Mouse (Mus musculus): ENCODE results near the gene Rgs9bp. TPM values are rescaled to one million over a fixed set of nuclear protein-coding genes. Genes with fewer than 3 reads are reported as not detected.

The Rgs9bp gene
- polyA plus RNA-seq, 1 experiment from 2014 or later: 0.22 TPM

GRCm38 (mm10) chr7:35601106-35601505 lies 15.7 kb upstream of the Rgs9bp start:
- Histone ChIP-seq H3K4me2 (peak overlapping the region; percentile 22; the same call in 1 of the 2 replicates), H3K9me3 (ENCODE audit: control insufficient read depth, low read length) (no peaks in the 10 kb centered on the region), H3K27ac (ENCODE audit: low read depth, low read length) (no peak overlapping the region), H3K4me1 (replicated peaks; ENCODE audit: control insufficient read depth, insufficient read depth, low read length) (peaks cover 9% of the 10 kb centered on the region; the same call in 1 of the 2 replicates), H3K27me3 (replicated peaks; ENCODE audit: control insufficient read depth, insufficient read depth, low read length) (no peaks in the 10 kb centered on the region), H3K9ac (ENCODE audit: low read depth, low read length) (no peak overlapping the region), H3K4me3 (ENCODE audit: low read depth, low read length) (no peak overlapping the region), H3K36me3 (ENCODE audit: control insufficient read depth, insufficient read depth, low read length) (peaks cover 20% of the 10 kb centered on the region)
- DNase-seq (ENCODE audit: low spot score): no peak
- WGBS: 63% methylated on average over 6 of the region's 6 CpGs
- peak; percentile 81 for ATAC-seq (replicated peaks; ENCODE audit: low FRiP score)

GRCm38 (mm10) chr7:35600031-35600430 lies 14.6 kb upstream of the Rgs9bp start:
- H3K27me3 ChIP-seq (replicated peaks; ENCODE audit: control insufficient read depth, insufficient read depth, low read length): no peaks in the 10 kb centered on the region
- H3K9ac ChIP-seq (ENCODE audit: low read depth, low read length): no peak overlapping the region
- H3K27ac ChIP-seq (ENCODE audit: low read depth, low read length): no peak overlapping the region
- peaks cover 20% of the 10 kb centered on the region for H3K36me3 ChIP-seq (ENCODE audit: control insufficient read depth, insufficient read depth, low read length)
- H3K9me3 ChIP-seq (ENCODE audit: control insufficient read depth, low read length): no peaks in the 10 kb centered on the region
- no peak overlapping the region for H3K4me3 ChIP-seq (ENCODE audit: low read depth, low read length)
- no peak overlapping the region for H3K4me2 ChIP-seq
- peaks cover 9% of the 10 kb centered on the region; the same call in 1 of the 2 replicates for H3K4me1 ChIP-seq (replicated peaks; ENCODE audit: control insufficient read depth, insufficient read depth, low read length)
- ATAC-seq (replicated peaks; ENCODE audit: low FRiP score) (no peak), DNase-seq (ENCODE audit: low spot score) (no peak)
- WGBS: 91% methylated on average over 10 of the region's 10 CpGs

GRCm38 (mm10) chr7:35599492-35599891 lies 14.1 kb upstream of the Rgs9bp start:
- Histone ChIP-seq H3K27ac (ENCODE audit: low read depth, low read length) (no peak overlapping the region), H3K27me3 (replicated peaks; ENCODE audit: control insufficient read depth, insufficient read depth, low read length) (no peaks in the 10 kb centered on the region), H3K4me3 (ENCODE audit: low read depth, low read length) (no peak overlapping the region), H3K4me1 (replicated peaks; ENCODE audit: control insufficient read depth, insufficient read depth, low read length) (peaks cover 9% of the 10 kb centered on the region; the same call in 1 of the 2 replicates), H3K9ac (ENCODE audit: low read depth, low read length) (no peak overlapping the region), H3K36me3 (ENCODE audit: control insufficient read depth, insufficient read depth, low read length) (peaks cover 23% of the 10 kb centered on the region), H3K9me3 (ENCODE audit: control insufficient read depth, low read length) (no peaks in the 10 kb centered on the region), H3K4me2 (no peak overlapping the region)
- no peak for DNase-seq (ENCODE audit: low spot score)
- no peak for ATAC-seq (replicated peaks; ENCODE audit: low FRiP score)
- WGBS: 92% methylated on average over 9 of the region's 9 CpGs

GRCm38 (mm10) chr7:35594311-35594710 lies 8.9 kb upstream of the Rgs9bp start:
- Histone ChIP-seq H3K9ac (ENCODE audit: low read depth, low read length) (no peak overlapping the region), H3K4me3 (ENCODE audit: low read depth, low read length) (no peak overlapping the region), H3K4me1 (replicated peaks; ENCODE audit: control insufficient read depth, insufficient read depth, low read length) (peaks cover 5% of the 10 kb centered on the region), H3K36me3 (ENCODE audit: control insufficient read depth, insufficient read depth, low read length) (peaks cover 32% of the 10 kb centered on the region), H3K27me3 (replicated peaks; ENCODE audit: control insufficient read depth, insufficient read depth, low read length) (no peaks in the 10 kb centered on the region), H3K27ac (ENCODE audit: low read depth, low read length) (no peak overlapping the region), H3K4me2 (no peak overlapping the region), H3K9me3 (ENCODE audit: control insufficient read depth, low read length) (no peaks in the 10 kb centered on the region)
- ATAC-seq (replicated peaks; ENCODE audit: low FRiP score) (no peak), DNase-seq (ENCODE audit: low spot score) (no peak)
- 91% methylated on average over 5 of the region's 5 CpGs for WGBS

- peaks cover 26% of the 10 kb centered on the region for H3K36me3 ChIP-seq (ENCODE audit: control insufficient read depth, insufficient read depth, low read length)
- H3K27ac ChIP-seq (ENCODE audit: low read depth, low read length): no peak overlapping the region
- H3K4me1 ChIP-seq (replicated peaks; ENCODE audit: control insufficient read depth, insufficient read depth, low read length): peaks cover 29% of the 10 kb centered on the region
- H3K4me3 ChIP-seq (ENCODE audit: low read depth, low read length): no peak overlapping the region
- WGBS: 92% methylated on average over 10 of the region's 10 CpGs
- H3K9me3 ChIP-seq (ENCODE audit: control insufficient read depth, low read length): no peaks in the 10 kb centered on the region
- ATAC-seq (replicated peaks; ENCODE audit: low FRiP score) (no peak), DNase-seq (ENCODE audit: low spot score) (no peak)
- H3K27me3 ChIP-seq (replicated peaks; ENCODE audit: control insufficient read depth, insufficient read depth, low read length): no peaks in the 10 kb centered on the region
- H3K9ac ChIP-seq (ENCODE audit: low read depth, low read length): no peak overlapping the region
- H3K4me2 ChIP-seq: no peak overlapping the region
Measured at GRCm38 (mm10) chr7:35590731-35591191, 5.4 kb upstream of the Rgs9bp start.

GRCm38 (mm10) chr7:35589485-35589884 lies 4.1 kb upstream of the Rgs9bp start:
- H3K9me3 ChIP-seq (ENCODE audit: control insufficient read depth, low read length): no peaks in the 10 kb centered on the region
- H3K9ac ChIP-seq (ENCODE audit: low read depth, low read length): no peak overlapping the region
- H3K36me3 ChIP-seq (ENCODE audit: control insufficient read depth, insufficient read depth, low read length): peaks cover 23% of the 10 kb centered on the region
- H3K4me3 ChIP-seq (ENCODE audit: low read depth, low read length): no peak overlapping the region
- H3K4me2 ChIP-seq: peak overlapping the region; percentile 100
- DNase-seq (ENCODE audit: low spot score): no peak
- 57% methylated on average over 7 of the region's 7 CpGs for WGBS
- H3K27me3 ChIP-seq (replicated peaks; ENCODE audit: control insufficient read depth, insufficient read depth, low read length): peaks cover 7% of the 10 kb centered on the region
- peak overlapping the region; percentile 16 for H3K27ac ChIP-seq (ENCODE audit: low read depth, low read length)
- ATAC-seq (replicated peaks; ENCODE audit: low FRiP score): no peak
- peaks cover 33% of the 10 kb centered on the region for H3K4me1 ChIP-seq (replicated peaks; ENCODE audit: control insufficient read depth, insufficient read depth, low read length)

DNA sequence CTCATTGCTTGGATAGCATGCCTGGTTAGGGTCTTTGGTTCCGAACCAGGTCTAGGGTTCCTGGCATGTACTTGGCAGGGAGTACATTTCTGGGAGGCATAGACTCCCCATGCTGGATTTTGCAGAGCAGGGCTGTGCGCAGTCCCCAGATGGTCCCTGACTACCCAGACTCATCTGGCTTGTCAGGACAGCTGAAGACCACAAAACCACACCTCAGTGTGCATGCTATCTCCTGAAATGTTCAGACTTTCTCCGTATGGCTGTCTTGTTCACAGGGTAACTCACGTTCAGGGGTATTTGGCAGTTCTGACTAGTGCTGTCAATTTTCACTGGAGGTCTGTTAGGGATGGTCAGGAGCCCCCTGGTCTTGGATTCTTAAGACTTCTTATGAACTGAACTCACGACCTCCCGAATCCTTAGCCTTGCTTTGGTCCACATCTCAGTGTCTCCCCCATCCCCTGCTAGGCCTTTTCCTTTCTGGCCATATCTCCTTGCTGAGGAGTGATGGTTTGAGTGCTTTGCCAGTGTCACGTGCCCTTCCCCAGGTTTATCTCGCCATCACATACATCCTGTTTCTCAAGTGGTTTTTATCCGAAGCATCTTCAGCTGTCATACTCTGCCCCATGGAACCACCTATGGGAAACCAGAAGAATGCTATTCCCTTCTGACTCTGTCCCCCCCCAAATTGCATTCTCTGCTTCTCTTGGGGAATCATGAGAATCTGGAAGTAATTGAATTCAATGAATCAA lies 3.5 kb upstream of the Rgs9bp start:
- Histone ChIP-seq H3K4me2 (peak overlapping the region; percentile 100), H3K36me3 (ENCODE audit: control insufficient read depth, insufficient read depth, low read length) (peaks cover 20% of the 10 kb centered on the region), H3K9me3 (ENCODE audit: control insufficient read depth, low read length) (no peaks in the 10 kb centered on the region), H3K27ac (ENCODE audit: low read depth, low read length) (peak overlapping the region; percentile 67), H3K4me3 (ENCODE audit: low read depth, low read length) (peak overlapping the region; percentile 97; the same call in 1 of the 2 replicates), H3K9ac (ENCODE audit: low read depth, low read length) (no peak overlapping the region), H3K4me1 (replicated peaks; ENCODE audit: control insufficient read depth, insufficient read depth, low read length) (peaks cover 38% of the 10 kb centered on the region), H3K27me3 (replicated peaks; ENCODE audit: control insufficient read depth, insufficient read depth, low read length) (peaks cover 14% of the 10 kb centered on the region)
- peak; percentile 22 for ATAC-seq (replicated peaks; ENCODE audit: low FRiP score)
- WGBS: 40% methylated on average over 9 of the region's 9 CpGs
- DNase-seq (ENCODE audit: low spot score): no peak

- 62% methylated on average over 5 of the region's 5 CpGs for WGBS
Measured at GRCm38 (mm10) chr7:35587728-35588127, 2.3 kb upstream of the Rgs9bp start.

More at GRCm38 (mm10) chr7:35587728-35588127, 2.3 kb upstream of the Rgs9bp start:
- no peak for ATAC-seq (replicated peaks; ENCODE audit: low FRiP score)
- no peak for DNase-seq (ENCODE audit: low spot score)
- Histone ChIP-seq H3K4me2 (peak overlapping the region; percentile 100), H3K27me3 (replicated peaks; ENCODE audit: control insufficient read depth, insufficient read depth, low read length) (peaks cover 25% of the 10 kb centered on the region), H3K9ac (ENCODE audit: low read depth, low read length) (no peak overlapping the region), H3K27ac (ENCODE audit: low read depth, low read length) (peak overlapping the region; percentile 67; the same call in 1 of the 2 replicates), H3K9me3 (ENCODE audit: control insufficient read depth, low read length) (no peaks in the 10 kb centered on the region), H3K4me3 (ENCODE audit: low read depth, low read length) (peak overlapping the region; percentile 97), H3K4me1 (replicated peaks; ENCODE audit: control insufficient read depth, insufficient read depth, low read length) (peaks cover 41% of the 10 kb centered on the region), H3K36me3 (ENCODE audit: control insufficient read depth, insufficient read depth, low read length) (peaks cover 10% of the 10 kb centered on the region)

Data from liver, embryonic 11.5 days (tissue).